Mouse (Mus musculus): ENCODE measurements around the gene Ankrd44. TPM values are rescaled to one million over a fixed set of nuclear protein-coding genes. Genes with fewer than 3 reads are reported as not detected.

Ankrd44 gene
- total RNA-seq, 1 experiment from 2014 or later = 49.5 TPM

DNA sequence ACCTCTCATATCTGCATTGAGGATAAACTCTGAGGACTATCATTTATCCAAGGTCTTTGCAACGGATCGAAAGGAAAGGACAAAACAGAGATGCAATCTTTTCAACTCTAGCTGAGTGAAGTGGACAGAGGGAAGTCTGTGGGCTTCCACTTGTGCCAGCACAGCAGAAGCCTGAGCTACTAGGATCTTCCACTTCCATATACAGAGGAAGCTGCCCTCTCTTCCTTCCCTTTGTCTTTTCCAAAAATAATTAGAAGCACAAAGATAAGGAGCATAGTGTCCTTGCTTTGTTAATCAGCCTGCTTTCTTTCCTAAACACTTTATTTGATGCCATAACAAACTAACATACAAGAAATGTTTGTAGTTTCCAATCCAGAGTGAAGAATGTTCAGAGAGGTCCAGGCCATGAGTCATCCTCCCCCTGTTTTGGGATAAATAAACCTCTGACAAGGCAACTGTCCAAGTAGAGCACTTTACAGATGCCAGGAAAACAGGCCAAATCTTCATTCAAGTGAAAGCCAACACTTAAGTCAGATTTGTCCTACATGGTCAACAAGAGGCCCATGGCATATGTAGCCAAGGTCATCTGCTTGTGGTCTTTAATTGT is 160.5 kb downstream of the Ankrd44 start:
- no peak for ATAC-seq (replicated peaks in 1 of 2; ENCODE audit: insufficient read depth in 1 of 2, low FRiP score in 2 of 2, low TSS enrichment in 1 of 2, low read depth in 1 of 2, poor library complexity in 2 of 2, severe bottlenecking in 2 of 2)

DNA sequence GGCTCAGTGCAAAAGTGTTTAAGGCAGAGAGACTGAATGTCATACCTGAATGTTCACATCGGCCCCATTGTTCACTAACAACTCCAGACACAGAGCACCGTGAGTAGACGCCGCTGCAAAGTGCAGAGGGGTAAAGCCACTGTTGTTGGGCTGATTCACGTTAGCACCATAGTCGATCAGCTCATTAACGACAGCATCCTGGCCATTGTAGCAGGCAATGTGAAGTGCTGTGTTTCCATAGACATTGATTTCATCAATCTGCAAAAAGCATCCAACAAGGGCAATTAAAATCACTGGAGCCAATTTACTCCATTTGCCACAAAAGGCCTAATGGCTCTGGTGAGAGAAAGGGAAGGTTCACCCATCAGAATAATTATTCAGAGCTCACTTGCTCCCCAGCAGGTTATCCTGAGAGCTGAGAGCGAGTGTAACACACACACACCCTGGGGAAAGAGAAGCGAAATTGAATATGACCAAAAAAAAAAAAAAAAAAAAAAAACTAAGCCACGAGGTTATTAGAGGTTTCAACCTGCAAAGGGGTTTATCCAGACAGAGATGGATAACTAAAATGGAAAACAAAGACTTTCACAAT is 163.9 kb downstream of the Ankrd44 start:
- ATAC-seq (replicated peaks in 1 of 2; ENCODE audit: insufficient read depth in 1 of 2, low FRiP score in 2 of 2, low TSS enrichment in 1 of 2, low read depth in 1 of 2, poor library complexity in 2 of 2, severe bottlenecking in 2 of 2) = no peak

DNA sequence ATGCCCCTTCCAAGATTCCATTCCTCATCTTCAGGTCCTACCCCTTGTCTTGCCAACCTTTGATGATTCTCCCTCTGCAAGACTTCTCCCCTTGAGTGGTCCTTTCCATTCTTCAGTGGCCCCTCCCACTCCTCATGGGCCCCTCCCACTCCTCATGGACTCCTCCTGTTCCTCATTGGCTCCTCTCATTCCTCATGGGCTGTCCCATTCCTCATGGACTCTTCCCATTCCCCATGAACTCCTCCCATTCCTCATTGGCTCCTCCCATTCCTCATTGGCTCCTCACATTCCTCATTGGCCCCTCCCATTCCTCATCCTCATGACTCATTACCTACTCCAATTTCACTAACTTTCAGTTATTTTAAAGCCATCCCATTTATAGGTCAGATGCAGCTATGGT is 166.3 kb downstream of the Ankrd44 start:
- no peak for ATAC-seq (replicated peaks in 1 of 2; ENCODE audit: insufficient read depth in 1 of 2, low FRiP score in 2 of 2, low TSS enrichment in 1 of 2, low read depth in 1 of 2, poor library complexity in 2 of 2, severe bottlenecking in 2 of 2)

DNA sequence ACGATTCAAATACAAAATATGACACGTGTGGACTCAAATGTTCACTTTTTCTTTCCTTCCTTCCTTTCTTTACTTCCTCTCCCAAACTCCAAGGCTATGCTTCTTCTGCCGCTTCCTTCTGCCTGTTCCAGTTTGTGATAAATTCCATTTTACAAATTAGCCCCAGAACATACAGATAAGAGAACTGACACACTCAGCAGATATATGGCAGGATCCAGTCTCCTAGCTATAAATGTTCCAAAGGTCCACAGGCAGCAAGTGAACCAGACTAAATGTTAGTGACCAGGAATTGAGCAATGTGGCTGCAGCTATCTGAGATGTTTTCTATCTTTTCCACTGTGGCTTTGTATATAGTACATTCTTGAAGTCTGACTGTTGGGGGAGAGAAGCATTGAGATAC is 168.9 kb downstream of the Ankrd44 start:
- no peak for ATAC-seq (replicated peaks in 1 of 2; ENCODE audit: insufficient read depth in 1 of 2, low FRiP score in 2 of 2, low TSS enrichment in 1 of 2, low read depth in 1 of 2, poor library complexity in 2 of 2, severe bottlenecking in 2 of 2)

DNA sequence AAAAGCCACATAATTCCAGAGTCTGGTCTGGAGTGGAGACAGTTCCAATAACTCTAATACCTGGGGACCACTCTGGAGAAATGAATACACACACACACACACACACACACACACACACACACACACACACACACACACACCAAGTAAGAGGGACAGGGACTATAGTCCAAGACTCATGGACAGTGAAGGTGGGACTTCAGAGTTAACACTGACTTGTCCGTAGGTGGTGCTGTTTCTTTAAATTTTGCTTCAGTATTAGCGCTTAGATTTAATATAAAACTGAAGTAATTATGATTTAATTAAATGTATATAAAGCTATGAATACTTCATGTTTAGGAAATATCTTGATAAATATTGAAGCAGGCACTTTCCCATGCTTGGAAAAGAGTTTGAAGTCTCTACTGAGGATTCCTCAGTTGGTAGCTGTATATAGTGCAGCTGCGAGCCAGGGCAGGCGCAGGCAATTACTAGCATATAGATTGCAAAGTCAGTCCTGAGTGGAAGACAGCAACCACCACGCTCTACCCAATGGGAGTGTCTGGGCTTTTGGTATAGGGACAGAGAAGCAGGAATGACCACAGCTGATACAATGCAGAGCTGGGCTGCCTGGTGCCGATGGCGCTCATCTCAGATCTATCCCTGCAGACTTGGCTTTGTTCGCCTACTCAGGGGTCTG is 170.4 kb downstream of the Ankrd44 start:
- ATAC-seq (replicated peaks in 1 of 2; ENCODE audit: insufficient read depth in 1 of 2, low FRiP score in 2 of 2, low TSS enrichment in 1 of 2, low read depth in 1 of 2, poor library complexity in 2 of 2, severe bottlenecking in 2 of 2) = no peak

DNA sequence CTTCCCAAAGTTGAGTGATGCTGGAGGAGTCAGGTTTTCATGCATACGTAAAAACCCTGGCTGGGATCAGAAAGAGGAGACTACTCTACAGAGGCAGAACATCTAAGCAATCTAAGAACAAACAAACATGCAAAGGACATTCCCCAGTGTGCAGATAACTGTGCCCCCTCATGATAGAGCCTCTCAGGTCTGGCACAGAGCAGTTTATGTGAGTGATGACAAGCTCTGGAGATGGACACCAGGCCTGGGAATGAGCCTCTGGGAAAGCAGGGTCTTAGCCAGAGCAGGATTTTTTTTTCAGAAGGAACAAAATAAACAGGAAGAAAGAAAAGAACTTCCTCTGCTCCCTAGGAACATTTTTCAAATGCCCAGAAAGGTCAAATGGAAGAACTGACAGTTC is 176.2 kb downstream of the Ankrd44 start:
- ATAC-seq (replicated peaks in 1 of 2; ENCODE audit: insufficient read depth in 1 of 2, low FRiP score in 2 of 2, low TSS enrichment in 1 of 2, low read depth in 1 of 2, poor library complexity in 2 of 2, severe bottlenecking in 2 of 2) = no peak

DNA sequence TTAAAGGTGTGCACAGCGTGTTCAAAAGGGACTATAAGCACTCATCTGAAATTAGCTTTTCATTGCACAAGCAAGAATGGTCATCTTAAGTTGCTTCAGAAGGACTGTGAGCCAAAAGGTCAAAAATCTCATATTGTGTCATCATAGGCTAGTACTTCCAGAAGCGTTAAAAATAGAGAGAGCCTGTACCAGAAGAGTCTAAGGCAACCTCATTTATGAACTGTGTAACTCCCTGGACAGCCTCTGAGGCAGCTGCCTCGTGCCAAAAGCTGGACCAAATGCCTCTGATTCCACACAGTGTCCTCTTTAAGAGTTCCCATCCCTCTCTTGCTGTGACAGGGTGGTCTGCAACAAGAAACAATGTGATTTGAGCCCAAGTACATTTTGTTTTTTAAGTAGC is 176.7 kb downstream of the Ankrd44 start:
- ATAC-seq (replicated peaks in 1 of 2; ENCODE audit: insufficient read depth in 1 of 2, low FRiP score in 2 of 2, low TSS enrichment in 1 of 2, low read depth in 1 of 2, poor library complexity in 2 of 2, severe bottlenecking in 2 of 2) = no peak

DNA sequence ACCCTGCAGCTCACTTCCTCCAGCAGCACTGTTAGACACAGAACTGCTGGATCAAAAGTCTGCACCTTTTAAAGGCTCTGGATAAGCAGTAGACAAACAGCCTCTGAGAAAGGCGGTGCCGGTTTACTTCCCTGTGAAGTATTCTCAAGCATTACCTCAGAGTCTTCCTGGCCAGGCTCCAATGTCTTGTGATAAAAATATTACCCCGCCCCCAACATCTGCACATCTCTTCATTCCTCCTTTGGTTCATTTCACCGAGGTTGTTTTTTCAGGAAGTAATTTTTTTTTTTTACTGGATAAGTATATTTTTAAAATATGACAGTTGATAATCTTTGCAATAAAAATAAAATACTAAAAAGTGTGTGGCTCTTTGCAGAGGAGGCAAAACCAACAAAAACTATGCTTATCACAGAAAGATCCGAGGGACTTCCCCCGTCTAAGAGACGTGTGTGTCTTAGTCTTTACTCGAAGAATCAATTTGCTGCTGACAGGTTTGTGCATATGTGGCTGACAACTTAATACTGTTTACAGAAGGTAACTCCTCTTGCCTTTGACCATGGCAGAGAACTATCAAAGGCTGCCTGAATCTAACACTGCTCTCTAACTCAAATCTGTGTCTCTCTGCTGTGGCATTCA is 178.3 kb downstream of the Ankrd44 start:
- peak; percentile 37 to 42; a peak in 1 of 4 replicates for ATAC-seq (replicated peaks in 1 of 2; ENCODE audit: insufficient read depth in 1 of 2, low FRiP score in 2 of 2, low TSS enrichment in 1 of 2, low read depth in 1 of 2, poor library complexity in 2 of 2, severe bottlenecking in 2 of 2)

DNA sequence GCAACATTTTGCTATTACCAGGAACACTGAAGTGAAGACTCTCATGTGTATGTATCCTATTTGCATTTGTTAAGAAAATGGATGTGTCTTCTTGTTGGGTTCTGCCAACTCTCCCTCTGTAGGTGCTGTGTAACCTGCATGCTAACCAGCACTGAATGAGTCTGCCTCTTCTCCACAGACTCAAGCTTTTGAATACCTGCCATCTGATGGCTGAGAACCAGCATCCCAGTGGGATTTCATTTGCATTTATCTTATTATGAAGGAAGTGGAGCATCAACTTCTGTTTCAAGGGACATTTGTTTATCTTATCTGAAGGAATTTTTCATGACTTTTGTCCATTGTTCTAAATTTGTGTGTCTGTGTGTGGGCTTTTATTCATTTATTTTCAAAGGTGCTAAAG is 180.5 kb downstream of the Ankrd44 start:
- ATAC-seq (replicated peaks in 1 of 2; ENCODE audit: insufficient read depth in 1 of 2, low FRiP score in 2 of 2, low TSS enrichment in 1 of 2, low read depth in 1 of 2, poor library complexity in 2 of 2, severe bottlenecking in 2 of 2) = no peak

DNA sequence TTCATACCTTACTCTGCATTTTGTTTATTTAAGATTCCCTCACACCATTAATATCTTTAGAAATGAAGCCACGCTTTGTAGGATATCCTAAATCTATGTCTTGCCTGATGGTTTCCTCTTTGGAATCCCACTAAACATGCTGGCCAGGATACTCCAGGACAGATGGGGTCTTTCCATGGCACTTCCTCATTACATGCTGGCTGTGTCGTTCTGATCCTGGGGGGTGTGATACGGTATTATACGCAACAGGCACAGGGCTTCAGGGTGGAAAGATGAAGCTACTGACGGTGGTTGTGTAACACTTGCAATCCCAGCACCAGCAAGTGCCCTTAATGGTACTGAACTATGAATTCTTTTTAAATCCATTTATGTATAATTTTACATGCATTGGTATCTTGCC is 182.0 kb downstream of the Ankrd44 start:
- ATAC-seq (replicated peaks in 1 of 2; ENCODE audit: insufficient read depth in 1 of 2, low FRiP score in 2 of 2, low TSS enrichment in 1 of 2, low read depth in 1 of 2, poor library complexity in 2 of 2, severe bottlenecking in 2 of 2) = no peak

DNA sequence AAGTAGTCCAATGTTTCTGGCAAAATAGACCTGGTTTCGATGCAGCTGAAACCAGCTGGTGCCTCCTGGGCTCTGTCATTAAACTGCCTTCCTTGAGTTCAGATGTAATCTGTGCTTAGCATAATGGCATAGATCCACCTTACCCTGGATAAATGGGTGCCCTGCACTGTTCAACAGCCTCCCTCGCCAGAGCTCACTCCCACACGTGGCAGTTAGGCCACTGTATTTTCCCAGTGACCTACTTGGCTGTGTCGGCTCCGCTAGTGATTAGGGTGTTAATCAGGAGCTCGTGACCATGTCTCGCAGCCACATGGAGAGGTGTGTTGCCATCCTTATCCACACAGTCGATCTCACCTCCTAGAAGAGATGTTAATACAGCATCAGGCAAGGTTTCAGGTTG is 183.1 kb downstream of the Ankrd44 start:
- ATAC-seq (replicated peaks in 1 of 2; ENCODE audit: insufficient read depth in 1 of 2, low FRiP score in 2 of 2, low TSS enrichment in 1 of 2, low read depth in 1 of 2, poor library complexity in 2 of 2, severe bottlenecking in 2 of 2) = no peak

DNA sequence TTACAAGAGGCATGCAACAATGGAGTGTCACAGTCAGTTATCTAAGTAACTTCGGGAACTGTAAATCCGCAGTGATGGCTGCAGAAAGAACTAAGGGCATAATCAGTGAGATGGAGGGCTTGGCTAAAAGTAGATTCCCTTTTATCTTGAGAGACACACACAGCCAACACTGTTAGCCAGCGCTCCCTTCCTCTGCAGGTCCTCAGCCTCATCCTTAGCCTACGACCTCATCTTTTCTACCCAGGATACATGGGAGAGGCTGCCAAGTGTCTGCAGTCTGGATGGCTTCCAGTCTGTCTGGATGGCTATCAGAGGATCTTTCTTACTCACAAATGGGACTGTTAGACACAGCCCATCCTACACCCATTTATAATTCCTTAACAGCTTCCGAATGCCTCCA is 185.3 kb downstream of the Ankrd44 start:
- no peak for ATAC-seq (replicated peaks in 1 of 2; ENCODE audit: insufficient read depth in 1 of 2, low FRiP score in 2 of 2, low TSS enrichment in 1 of 2, low read depth in 1 of 2, poor library complexity in 2 of 2, severe bottlenecking in 2 of 2)

DNA sequence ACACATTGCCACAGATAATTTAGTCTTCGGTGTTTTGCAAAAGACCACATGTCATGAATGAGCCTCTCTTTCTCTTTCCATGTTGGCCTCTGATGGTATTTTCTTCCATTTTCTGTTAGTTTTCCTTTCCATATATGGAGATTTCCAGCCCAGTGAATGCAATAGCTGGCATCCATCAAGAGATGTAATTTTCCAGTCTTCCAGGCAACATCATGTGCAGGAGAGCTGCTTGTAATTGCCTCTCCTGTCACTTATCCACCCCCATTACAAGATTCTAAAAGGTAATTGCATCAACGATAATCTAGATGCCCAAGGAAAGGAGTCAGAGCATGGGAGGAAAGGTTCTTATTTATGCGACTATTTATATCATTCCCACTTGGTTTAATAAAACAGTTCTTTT is 188.7 kb downstream of the Ankrd44 start:
- ATAC-seq (replicated peaks in 1 of 2; ENCODE audit: insufficient read depth in 1 of 2, low FRiP score in 2 of 2, low TSS enrichment in 1 of 2, low read depth in 1 of 2, poor library complexity in 2 of 2, severe bottlenecking in 2 of 2) = no peak

DNA sequence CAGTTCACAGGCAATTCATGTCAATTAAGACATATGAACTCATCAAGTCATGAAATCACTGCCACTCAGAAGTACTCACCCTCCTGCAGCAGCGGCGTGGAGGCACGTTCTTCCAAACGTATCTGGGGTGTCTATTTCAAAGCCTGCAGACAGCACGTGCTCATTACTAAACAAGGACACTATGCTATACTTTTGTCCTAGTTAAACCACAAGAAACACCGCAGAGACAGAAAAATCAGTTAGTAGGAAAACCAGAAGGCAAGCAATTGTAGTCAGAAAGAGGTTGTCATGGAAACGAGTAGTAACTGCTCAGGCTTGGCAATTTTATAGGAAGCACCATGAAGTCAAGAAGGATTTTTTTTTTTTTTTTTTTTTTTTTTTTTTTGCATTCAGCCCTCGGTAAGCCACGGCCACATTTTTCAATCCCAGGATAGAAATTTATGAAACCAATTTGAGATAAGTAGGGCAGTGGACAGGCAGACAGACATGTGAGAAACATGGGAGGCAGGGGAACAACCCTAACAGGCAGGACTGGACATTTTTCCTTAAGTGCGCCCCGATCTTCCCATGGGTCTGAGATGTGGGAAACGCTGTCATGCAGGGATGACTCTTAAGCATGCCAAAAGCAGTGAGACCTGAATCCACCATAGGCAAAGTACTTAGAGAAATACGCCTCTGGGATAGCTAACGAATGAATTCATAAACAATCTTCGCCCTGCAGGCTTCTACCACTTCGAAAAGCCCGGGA is 191.1 kb downstream of the Ankrd44 start:
- ATAC-seq (replicated peaks in 1 of 2; ENCODE audit: insufficient read depth in 1 of 2, low FRiP score in 2 of 2, low TSS enrichment in 1 of 2, low read depth in 1 of 2, poor library complexity in 2 of 2, severe bottlenecking in 2 of 2) = no peak

DNA sequence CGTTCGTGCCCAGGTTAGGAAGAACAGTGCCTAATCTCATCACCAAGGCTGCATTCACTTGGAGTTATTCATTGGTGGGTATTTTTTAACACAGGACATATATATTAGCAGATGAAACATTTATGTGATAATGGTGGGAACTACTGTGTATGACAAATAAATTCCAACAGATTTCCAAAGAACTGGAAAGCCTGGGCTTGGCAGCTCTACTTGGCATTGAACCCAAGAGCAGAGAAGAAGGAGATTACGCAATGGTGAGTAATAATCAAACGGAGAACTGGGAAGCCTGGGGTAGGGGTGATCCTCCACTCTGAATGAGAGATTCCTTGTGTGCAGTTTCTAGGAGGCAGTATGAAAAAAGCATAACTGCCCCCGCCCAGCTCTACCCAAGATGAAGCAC is 196.9 kb downstream of the Ankrd44 start:
- no peak for ATAC-seq (replicated peaks in 1 of 2; ENCODE audit: insufficient read depth in 1 of 2, low FRiP score in 2 of 2, low TSS enrichment in 1 of 2, low read depth in 1 of 2, poor library complexity in 2 of 2, severe bottlenecking in 2 of 2)

DNA sequence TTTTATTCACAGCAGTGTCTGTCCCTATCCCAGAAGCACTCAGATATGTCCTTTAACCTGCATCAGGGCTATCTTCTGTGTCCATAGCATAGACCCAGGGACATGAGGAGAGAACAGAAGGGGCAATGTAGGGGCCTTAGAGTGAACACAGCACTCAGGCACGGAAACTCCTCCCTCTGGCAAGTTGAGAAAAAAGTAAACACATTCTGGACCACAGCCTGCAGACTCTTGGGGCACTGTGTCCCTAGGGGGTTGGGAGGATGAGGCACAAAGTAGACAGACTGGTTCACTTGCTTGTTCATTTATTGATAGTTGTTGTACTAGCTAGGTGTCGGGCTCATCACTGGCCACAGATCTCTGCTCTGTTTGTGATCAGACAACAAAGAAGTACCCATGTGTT is 199.6 kb downstream of the Ankrd44 start:
- no peak; a peak in 1 of 4 replicates for ATAC-seq (replicated peaks in 1 of 2; ENCODE audit: insufficient read depth in 1 of 2, low FRiP score in 2 of 2, low TSS enrichment in 1 of 2, low read depth in 1 of 2, poor library complexity in 2 of 2, severe bottlenecking in 2 of 2)

DNA sequence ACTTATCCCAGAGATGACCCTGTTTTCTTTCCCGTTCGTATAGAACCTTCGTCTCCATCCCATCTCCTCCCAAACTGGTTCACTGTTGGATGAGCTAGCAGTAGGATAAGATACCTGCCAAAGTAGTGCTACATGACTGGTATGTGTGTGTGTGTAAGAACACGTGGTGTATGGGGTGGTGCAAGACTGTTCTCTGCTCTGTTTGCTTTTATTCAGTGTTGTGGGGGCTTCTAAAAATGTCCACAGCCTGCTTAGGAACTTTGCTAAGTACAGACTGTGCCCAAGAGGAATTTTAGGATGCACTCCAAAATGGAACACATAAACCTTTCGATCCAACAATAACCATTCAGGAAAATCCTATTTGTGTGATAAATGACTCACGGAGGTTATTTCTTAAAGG is 209.3 kb downstream of the Ankrd44 start:
- ATAC-seq (replicated peaks in 1 of 2; ENCODE audit: insufficient read depth in 1 of 2, low FRiP score in 2 of 2, low TSS enrichment in 1 of 2, low read depth in 1 of 2, poor library complexity in 2 of 2, severe bottlenecking in 2 of 2) = no peak
